Mouse (Mus musculus): ENCODE results near the gene Ttc5.

DNA sequence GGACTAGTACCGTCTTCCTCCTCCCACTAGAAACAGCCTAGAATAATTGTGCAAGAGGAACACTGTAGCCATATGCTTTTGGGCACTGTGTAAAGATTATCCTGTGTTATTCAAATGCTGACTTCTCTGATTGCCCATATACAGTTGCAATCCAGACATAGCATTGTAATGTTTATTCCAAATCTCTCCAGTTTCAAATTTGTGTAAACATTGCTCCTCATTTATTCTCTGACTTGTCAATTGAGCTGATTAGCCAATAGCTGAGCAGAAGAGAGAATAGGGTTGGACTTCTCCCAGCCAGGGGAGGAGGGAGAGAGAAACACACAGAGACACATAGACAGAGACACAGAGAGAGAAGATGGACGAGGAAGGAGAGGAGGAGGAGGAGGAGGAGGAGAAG, 49.1 kb upstream of the Ttc5 start:
- TF ChIP-seq GATA1 (IDR thresholded peaks at IDR 0.05; ENCODE audit: low read length) (no peak), TAL1 (IDR thresholded peaks at IDR 0.05; ENCODE audit: low read length) (no peak)
